Mouse (Mus musculus) kidney, adult 2 months (tissue): Measurements from ENCODE around the gene Clns1a. TPM values are rescaled to one million over a fixed set of nuclear protein-coding genes. Genes with fewer than 3 reads are reported as not detected.
A peak's percentile ranks its signal among the peaks of the same experiment; 100 is the strongest.

Experiments used
- DNase-seq: peaks from one replicate; pipeline ENCODE4 v3.0.0; 2021
- H3K27ac ChIP-seq: fragments of 200-500 bp; 2 replicates; pipeline ENCODE4 v1.5.1; 2012; ENCODE audit warnings: low read depth, low read length, control low read depth, inconsistent platforms; ENCODE audit not compliant: insufficient read depth
- H3K27me3 ChIP-seq: fragments of 200-500 bp; replicated peaks from 2 replicates; pipeline ENCODE4 v1.6.1; 2012; ENCODE audit warnings: mild to moderate bottlenecking, moderate library complexity, low read length, inconsistent platforms; ENCODE audit not compliant: control insufficient read depth, insufficient read depth
- H3K36me3 ChIP-seq: fragments of 200-500 bp; 2 replicates; pipeline ENCODE4 v1.6.1; 2012; ENCODE audit warnings: mild to moderate bottlenecking, moderate library complexity, low read length, inconsistent platforms; ENCODE audit not compliant: control insufficient read depth, insufficient read depth
- H3K4me1 ChIP-seq: fragments of 200-500 bp; 2 replicates; pipeline ENCODE4 v1.6.1; 2011; ENCODE audit warnings: low read length; ENCODE audit not compliant: control insufficient read depth, insufficient read depth
- H3K4me3 ChIP-seq: fragments of 200-500 bp; 2 replicates; pipeline ENCODE4 v1.5.1; 2011; ENCODE audit warnings: mild to moderate bottlenecking, low read depth, low read length, control low read depth; ENCODE audit not compliant: insufficient read depth
- CTCF ChIP-seq: fragments of 200-500 bp; conservative IDR thresholded peaks from 2 replicates; pipeline ENCODE4 v1.5.1; 2011; ENCODE audit warnings: low read depth, mild to moderate bottlenecking, control low read depth, low read length, moderate library complexity, mixed read lengths; ENCODE audit not compliant: insufficient read depth, insufficient read length
- POLR2A ChIP-seq: fragments of 200-500 bp; IDR thresholded peaks from one replicate; pipeline ENCODE4 v1.6.1; 2011; ENCODE audit warnings: low read depth, low read length, control low read depth
- WGBS: fragments of 180-500 bp; shearing (Covaris S2); methylation state at CpG from one replicate; pipeline ENCODE4 v1.1.7; 2018; 5-methylcytosine and 5-hydroxymethylcytosine counted together
- polyA plus RNA-seq: library from polyadenylated mRNA; depleted of rRNA; stranded (reverse); fragments of >200 nt; gene quantifications from 2 replicates; pipeline ENCODE4 v1.2.3, GENCODE M21; 2012; rRNA removed

Gene Clns1a
- 23.5 and 28.7 TPM in 2 replicates for polyA plus RNA-seq

DNA sequence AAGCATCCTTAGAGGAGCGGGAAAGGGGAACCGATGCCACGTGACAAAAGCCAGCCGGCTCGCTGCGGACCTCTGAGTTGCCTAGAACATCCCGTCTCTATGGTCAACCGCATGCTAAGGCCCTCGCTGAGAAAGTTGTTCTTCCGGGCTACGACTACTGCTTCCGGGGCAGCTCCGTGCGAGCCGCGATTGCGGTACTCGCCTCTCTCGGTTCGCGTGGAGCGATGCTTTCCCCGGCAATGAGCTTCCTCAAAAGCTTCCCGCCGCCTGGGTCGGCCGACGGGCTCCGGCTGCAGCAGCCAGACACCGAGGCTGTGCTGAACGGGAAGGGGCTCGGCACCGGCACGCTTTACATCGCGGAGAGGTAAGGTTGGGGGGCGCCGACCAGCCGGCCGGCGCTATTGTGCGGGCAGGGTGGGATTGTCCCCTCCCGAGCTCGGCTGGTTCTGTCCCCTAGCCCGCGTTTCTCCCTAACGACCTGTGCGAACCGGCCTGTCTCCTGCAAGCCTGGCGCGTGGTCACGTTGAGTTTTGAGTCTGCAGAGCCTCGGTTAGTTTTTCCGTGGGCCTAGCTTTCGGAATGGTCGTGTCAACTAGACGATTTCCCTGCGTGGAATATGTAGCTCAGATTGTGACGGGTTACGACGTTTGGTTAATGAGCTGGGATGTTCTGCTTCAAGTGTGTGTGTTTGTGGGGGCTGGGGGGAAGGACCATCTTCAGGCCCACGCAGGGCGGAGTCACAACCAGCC is at the start of gene Clns1a:
TSS of gene Clns1a (plus strand) at position 129 of the 749 bp plus-strand sequence.
- DNase-seq, result peak; percentile 95
- TF ChIP-seq CTCF (no peak), POLR2A (peak; percentile 36)
- H3K27ac ChIP-seq, result peak within 1 kb of the TSS; percentile 13; the same call in 1 of the 2 replicates
- H3K27me3 ChIP-seq, result no peaks in the 10 kb centered on the region
- H3K36me3 ChIP-seq, result no peaks in the 10 kb centered on the region
- peaks cover 3% of the 10 kb centered on the region; the same call in 1 of the 2 replicates for H3K4me1 ChIP-seq
- WGBS, result under 1% methylated on average over 63 of the region's 63 CpGs
- peak within 1 kb of the TSS; percentile 95 for H3K4me3 ChIP-seq

DNA sequence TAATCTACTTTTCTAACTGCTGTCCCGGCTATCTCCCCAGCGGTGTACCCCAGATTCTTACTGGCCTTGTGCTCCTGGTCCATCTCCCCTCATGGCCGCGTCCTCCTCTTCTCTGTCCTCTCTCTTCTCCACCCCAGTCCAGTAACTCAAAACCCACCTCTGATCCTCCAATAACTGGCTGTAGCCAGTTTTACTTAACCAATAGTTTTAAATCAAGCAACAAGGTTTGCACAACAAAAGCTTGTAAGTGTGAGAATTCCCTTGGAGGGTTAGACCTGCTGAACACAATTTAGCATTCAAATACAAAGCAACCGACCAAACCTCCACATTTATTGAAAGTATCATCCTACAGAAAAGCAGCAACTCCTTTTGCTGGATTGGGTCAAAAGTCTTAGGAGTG is 48.8 kb upstream of the Clns1a start:
- 91% methylated on average over 5 of the region's 5 CpGs for WGBS
- H3K27ac ChIP-seq, result no peak overlapping the region

DNA sequence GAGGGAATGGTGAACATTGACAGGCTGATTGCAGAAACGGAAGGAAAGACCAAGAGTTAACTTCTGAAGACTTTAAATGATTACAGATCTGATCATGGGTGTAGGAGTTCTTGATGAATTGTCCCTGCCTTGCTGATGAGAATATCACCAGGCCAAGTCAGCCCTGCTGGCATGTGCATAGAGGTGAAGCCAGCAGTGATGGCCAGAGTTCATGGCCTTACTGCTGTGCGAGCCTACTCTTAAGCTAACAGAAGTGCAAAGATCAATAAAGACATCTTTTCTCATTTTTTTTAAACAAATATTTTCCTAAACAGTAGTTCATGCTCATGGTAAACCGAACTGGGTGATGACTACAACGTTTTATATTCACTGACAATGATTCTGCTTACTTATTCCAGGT is 45.7 kb upstream of the Clns1a start:
- Histone ChIP-seq H3K27me3 (no peaks in the 10 kb centered on the region), H3K36me3 (no peaks in the 10 kb centered on the region; the same call in 1 of the 2 replicates), H3K27ac (no peak overlapping the region), H3K4me3 (no peak overlapping the region), H3K4me1 (no peaks in the 10 kb centered on the region; the same call in 1 of the 2 replicates)
- WGBS, result 83% methylated on average over 4 of the region's 4 CpGs
- no peak for TF ChIP-seq POLR2A
- TF ChIP-seq CTCF, result no peak
- no peak for DNase-seq

More for the DNA sequence above, 48.8 kb upstream of the Clns1a start:
- no peaks in the 10 kb centered on the region for H3K36me3 ChIP-seq
- H3K4me3 ChIP-seq, result no peak overlapping the region
- H3K4me1 ChIP-seq, result peaks cover 5% of the 10 kb centered on the region; the same call in 1 of the 2 replicates
- no peaks in the 10 kb centered on the region for H3K27me3 ChIP-seq
- no peak for DNase-seq
- TF ChIP-seq POLR2A (no peak), CTCF (no peak)

DNA sequence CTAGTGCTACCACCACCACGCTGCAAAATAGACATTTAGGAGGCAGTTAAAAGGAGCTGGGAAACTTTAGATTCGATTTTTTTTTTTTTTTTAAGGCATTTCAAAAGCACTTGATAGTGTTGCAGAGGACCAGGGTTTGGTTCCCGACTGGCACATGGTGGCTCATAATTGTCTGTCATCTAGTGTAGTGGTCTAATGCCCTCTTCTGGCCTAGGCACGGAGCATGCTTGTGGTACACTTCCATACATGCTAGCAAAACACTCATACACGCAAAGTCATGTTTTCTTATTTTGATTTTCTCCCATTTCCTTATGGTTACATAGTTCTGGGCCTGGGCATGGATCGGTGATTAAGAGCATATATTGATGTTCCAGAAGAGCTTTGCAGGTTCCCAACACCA is 40.3 kb upstream of the Clns1a start:
- no peak for TF ChIP-seq POLR2A
- TF ChIP-seq CTCF, result peak; percentile 51
- WGBS, result 82% methylated on average over 6 of the region's 6 CpGs
- no peaks in the 10 kb centered on the region; the same call in 1 of the 2 replicates for H3K36me3 ChIP-seq
- no peaks in the 10 kb centered on the region for H3K27me3 ChIP-seq
- H3K4me3 ChIP-seq, result no peak overlapping the region
- H3K27ac ChIP-seq, result no peak overlapping the region
- peak; percentile 15 for DNase-seq
- no peaks in the 10 kb centered on the region for H3K4me1 ChIP-seq

DNA sequence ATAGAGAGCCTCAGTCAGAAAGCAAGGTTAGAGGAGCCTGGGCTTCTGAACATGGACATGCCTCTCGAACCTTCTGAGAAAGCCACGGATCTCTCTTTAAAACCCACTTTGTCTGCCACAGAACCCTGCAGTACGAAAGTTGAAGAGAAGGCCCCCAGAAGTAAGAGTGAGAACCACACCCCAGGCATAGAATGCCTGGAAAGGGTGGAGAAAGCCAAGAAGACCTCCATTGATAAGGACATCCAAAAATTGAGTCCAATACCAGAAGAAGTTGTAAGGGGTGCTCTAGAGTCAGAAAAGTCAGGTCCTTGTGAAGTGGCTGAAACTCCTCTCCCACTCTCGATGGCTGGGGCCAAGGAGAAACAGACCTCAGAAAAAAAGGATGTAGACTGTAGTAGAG is 34.8 kb upstream of the Clns1a start:
- no peak for DNase-seq
- peaks cover 5% of the 10 kb centered on the region for H3K36me3 ChIP-seq
- WGBS, result 96% methylated on average over 4 of the region's 4 CpGs
- no peaks in the 10 kb centered on the region for H3K4me1 ChIP-seq
- no peak overlapping the region for H3K27ac ChIP-seq
- no peak for TF ChIP-seq CTCF
- no peak for TF ChIP-seq POLR2A
- H3K27me3 ChIP-seq, result no peaks in the 10 kb centered on the region
- no peak overlapping the region for H3K4me3 ChIP-seq

DNA sequence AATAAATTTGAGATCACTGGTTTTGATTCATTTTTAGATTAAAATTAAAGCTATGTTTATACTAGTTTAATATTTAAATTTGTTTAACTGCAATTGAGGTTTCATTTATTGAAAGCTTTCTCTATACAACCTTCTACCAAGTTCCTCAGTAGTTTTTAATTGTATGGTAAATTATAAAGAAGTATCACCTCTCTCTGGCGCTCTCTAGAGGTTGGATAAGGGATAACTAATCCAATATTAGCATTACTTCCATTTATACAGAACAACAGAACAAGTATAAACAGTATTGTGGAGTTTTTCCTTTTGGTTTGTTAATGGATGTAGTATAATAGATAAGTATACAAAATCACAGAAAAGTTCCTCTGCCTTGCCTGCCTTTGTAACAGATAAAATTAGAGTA is 17.2 kb upstream of the Clns1a start:
- 9% methylated on average over 1 of the region's 1 CpGs for WGBS
- Histone ChIP-seq H3K4me3 (no peak overlapping the region), H3K36me3 (peaks cover 10% of the 10 kb centered on the region), H3K27me3 (no peaks in the 10 kb centered on the region), H3K27ac (no peak overlapping the region), H3K4me1 (no peaks in the 10 kb centered on the region)
- TF ChIP-seq CTCF (no peak), POLR2A (no peak)
- peak; percentile 37 for DNase-seq

DNA sequence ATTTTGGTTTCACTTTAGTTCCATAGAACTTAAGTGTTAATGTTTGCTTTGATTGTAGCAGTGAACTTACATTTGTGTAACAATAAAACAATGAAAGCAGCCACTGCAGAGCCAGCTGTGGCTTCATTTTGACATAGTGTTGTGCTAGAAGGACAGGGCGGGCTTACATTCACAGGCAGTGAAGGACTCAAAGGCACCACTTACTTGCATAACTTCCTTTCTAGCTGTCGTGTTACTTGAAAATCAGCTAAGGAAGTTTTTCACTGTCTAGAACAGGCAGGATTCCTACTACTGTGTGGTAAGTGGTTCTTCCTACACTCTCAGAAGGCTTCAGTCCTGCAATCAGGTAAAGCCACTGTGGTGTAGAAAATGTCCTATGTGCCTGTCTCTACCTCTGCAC is 8.6 kb upstream of the Clns1a start:
- H3K4me1 ChIP-seq, result no peaks in the 10 kb centered on the region
- H3K4me3 ChIP-seq, result no peak overlapping the region
- H3K27me3 ChIP-seq, result no peaks in the 10 kb centered on the region
- peaks cover 4% of the 10 kb centered on the region for H3K36me3 ChIP-seq
- H3K27ac ChIP-seq, result no peak overlapping the region
- 83% methylated on average over 2 of the region's 2 CpGs for WGBS
- TF ChIP-seq POLR2A (no peak), CTCF (no peak)
- DNase-seq, result no peak
